Mouse (Mus musculus): ENCODE results near the gene Gmpr.
A peak's percentile ranks its signal among the peaks of the same experiment; 100 is the strongest.

Gmpr gene

DNA sequence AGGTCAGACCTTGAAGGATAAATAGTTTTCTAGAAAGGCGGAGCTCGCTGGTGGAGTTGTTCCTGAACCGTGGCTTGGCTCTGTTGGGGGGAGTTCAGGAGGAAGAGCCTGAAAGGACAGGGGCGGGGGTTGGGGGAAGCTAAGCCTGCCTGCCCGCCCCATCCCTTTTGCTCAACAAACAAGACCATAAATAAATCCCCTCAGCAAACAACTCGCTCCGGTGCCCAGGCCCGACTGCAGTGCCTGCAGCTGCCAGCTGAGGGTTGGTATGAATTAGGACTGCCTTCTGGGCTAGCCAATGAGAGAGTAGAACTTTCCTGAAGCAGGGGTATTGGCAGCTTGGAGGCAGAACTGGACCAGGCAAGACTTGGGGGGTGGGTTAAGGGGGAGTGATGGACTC is 1.3 kb downstream of the Gmpr start:
- peak; percentile 88 for DNase-seq

GRCm38 (mm10) chr13:45509366-45509765 is 2.1 kb downstream of the Gmpr start:
- DNase-seq, result no peak

GRCm38 (mm10) chr13:45511706-45512435 is 4.6 kb downstream of the Gmpr start:
- peak; percentile 67 for DNase-seq

DNA sequence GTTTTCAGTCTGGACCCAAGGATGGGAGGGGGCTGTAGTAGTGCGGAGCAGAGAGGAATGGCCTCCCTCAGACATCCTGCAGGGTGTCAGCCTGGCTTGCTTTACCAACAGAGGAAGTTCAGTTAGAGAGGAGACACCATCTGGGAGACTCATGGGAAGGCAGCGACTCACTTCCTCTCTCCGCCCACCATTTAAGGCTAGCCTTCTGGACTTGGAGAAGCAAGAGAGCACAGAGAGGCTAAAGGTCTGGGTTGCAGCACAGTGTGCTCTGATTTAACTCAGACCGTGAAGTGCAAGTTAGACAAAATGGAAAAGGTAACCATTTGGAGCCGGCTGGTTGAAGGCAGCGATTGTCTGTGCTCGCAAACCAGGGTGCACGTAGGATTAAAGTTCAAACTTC is 5.3 kb downstream of the Gmpr start:
- peak; percentile 84 for DNase-seq

GRCm38 (mm10) chr13:45513009-45513984 is 6.1 kb downstream of the Gmpr start:
- peak; percentile 17 for DNase-seq

DNA sequence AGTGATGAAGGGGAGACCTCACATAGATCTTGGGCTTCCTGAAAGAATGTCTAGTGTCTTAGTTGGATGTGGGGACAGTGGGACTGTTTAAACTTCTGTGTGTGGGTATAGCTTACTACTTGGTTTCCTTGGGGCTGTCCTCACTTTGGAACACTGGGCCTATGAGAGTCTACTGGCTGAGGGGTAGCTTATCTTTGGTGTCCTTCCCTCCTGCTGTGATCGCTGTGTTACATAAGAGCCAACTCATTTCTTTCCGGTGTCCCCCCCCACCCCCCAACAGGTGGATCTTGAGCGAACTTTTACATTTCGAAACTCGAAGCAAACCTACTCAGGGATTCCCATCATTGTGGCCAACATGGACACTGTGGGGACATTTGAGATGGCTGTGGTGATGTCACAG is 6.9 kb downstream of the Gmpr start:
- no peak for DNase-seq

DNA sequence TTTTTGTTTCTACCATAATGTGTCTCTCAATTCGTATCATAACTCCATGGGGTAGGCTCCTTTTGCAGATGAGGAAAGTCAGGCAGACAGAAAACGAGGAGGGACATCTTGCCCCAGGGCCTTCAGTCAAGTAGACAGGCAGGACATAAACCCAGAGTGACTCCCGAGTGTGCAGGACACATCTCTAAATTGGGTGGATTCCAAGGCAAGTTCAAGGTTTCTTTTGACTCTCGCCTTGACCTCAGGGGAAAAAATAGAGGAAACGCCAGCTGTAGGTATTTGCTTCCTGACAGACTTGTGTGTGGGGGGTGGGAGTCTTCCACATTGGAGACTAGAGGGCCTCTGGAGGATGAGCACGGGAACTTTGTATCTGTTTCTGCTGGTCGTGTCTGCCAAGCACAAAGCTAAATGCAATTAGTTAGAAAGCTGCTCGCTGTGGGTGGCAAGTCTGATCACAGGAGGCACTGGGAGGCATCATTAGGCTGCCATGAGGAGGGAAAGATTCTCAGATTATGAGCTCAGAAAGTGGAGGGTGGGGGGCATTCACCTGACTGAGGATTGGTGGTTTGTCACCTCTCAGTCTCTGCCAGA is 7.7 kb downstream of the Gmpr start:
- no peak for DNase-seq

DNA sequence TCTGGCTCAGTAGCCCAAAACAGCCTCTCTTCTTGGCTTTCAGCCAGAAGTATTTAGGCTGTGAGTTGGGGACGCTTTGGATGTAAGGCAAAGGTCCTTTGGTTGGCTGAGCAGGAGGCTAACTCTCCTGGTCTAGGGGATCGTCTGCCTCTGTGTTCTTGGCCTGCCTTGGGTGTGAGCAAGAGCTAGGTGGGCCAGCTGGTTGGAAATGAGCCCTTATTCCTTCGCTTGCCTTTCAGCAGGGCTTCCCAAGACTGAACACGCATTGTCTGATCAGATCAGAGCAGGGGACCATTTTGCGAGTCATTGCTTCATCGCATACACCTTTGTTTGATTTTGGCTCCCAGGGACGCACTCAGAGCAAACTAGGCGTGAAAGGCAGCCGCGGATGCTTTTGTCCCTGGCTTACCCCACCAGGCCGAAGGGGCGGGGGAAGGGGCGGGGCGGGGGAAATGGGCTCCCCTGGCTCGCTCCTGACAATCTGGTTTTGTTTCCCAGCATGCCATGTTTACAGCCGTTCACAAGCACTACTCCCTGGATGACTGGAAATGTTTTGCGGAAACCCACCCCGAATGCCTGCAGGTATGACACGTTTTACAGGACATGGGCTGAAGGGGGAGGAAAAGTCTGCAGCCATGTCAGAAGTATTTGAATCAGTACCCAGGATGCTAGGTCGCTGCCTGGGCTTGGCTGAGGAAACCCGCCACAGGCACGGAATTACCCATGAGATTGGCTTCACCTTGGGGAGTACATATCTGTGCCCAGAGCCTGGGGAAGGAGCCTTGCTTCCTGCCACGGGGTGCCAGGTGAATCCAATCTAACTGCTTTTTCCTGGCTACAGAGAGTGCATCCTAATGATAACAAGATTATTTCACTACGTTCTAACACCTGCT is 9.5 kb downstream of the Gmpr start:
- peak; percentile 55 for DNase-seq

DNA sequence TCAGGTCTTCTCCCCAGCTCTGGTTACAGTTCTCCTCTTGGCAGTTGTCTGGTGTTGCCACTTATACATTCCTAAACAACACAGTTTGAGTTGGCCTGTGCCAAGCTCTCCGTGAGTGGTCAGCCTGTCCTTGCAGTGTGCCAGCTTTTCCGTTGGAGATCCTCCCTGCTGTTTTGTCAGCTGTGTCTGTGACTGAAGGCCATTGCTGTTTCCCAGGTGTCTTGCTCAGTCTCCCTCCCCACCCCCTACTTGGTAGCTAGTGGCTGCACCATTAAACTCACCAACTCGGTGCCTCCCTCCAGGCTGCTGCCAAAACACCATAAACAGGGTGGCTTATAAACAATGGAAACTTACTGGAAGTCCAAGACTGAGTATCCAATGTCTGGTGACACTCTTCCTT is 17.1 kb downstream of the Gmpr start:
- peak; percentile 69 for DNase-seq

- DNase-seq, result peak; percentile 71
Measured at GRCm38 (mm10) chr13:45524791-45525435, 17.7 kb downstream of the Gmpr start.

- DNase-seq, result peak; percentile 89
Measured at GRCm38 (mm10) chr13:45526230-45526629, 19.0 kb downstream of the Gmpr start.

GRCm38 (mm10) chr13:45527232-45527964 is 20.2 kb downstream of the Gmpr start:
- DNase-seq, result no peak

- no peak for DNase-seq
Measured at GRCm38 (mm10) chr13:45528787-45529186, 21.5 kb downstream of the Gmpr start.

GRCm38 (mm10) chr13:45530754-45531153 is 23.5 kb downstream of the Gmpr start:
- DNase-seq, result no peak

DNA sequence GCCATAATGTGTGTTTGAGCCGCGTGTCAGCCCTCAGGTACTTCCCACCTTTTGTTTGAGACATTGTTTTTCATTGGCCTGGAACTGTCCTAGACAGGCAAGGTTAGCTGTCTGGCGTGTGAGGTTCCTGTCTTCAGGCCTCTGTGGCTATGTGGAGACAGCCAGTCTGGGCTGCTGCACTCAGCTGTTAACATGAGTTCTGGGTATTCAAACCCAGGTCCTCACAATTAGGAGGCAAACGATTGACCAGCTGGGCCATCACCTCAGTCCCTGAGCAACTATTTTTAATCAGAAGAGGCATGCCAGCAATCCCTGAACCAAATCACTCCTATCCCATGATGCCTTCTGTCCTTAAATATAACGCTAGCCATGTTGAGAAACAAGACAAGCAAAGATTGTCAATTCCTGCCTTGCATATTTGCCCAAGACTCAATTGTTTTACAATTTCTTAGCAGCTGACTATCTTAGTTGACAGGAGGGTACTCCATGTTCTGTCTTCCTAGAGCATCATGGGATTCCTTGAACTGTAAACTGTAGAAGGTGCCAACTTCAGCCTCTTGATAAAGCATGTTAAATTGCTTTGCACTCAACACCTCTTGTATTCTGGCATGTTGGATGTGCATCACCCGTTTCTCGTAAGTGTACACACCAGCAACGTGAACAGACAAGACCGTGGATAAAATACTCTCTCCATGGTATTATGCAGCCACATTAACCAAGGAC is 28.6 kb downstream of the Gmpr start:
- no peak for DNase-seq

GRCm38 (mm10) chr13:45537110-45537509 is 29.9 kb downstream of the Gmpr start:
- DNase-seq, result no peak

DNA sequence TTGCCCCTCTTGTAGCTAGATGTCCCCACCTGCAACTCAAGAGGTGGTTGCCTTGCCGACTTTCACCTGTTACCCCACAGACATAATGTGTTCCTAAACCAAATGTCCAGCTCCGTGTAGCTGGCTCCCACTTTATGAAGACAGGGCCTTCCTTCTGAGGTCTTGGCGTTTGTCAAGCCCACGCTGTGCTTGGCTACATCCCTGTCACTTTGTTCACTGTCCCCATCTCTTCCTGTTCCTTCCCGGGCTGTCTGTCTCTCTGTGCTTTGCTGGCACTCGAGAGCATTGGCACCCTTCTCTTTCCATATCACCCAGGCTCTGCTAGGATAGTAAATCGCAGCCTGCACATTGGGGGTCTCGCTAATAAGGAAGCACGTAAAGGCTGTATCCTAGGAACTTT is 30.8 kb downstream of the Gmpr start:
- no peak for DNase-seq

DNA sequence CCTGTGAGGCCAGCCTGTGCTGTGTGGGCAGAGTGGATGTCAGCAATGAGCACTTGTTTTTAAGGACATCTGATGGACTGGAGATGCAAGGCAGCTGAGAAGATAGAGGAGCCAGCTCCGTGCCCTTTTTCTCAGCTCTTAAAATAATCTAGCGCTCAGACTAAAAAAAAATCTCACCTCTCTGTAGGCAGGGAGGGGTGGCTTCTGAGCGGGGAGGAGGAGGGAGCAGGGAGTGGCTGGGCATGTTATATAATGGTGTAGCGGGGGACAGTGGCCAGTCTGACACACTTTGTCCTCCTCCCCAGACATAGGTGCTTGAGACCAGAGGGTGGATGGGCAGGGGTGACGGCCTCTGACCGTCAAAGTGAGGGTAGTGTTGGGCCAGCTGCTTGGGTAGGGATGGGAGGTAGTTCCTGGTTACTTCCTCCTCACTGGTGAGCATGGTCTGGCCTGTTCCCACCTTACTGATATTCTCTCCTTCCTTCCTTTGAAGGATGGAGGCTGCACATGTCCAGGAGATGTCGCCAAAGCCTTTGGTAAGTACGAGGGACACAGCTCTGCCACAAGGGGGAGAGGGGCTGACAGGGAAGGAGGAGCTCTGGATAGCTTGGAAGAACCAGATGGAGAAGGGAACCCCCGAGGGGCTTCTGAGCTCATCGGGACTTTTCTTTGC is 31.4 kb downstream of the Gmpr start:
- DNase-seq, result peak; percentile 53

DNA sequence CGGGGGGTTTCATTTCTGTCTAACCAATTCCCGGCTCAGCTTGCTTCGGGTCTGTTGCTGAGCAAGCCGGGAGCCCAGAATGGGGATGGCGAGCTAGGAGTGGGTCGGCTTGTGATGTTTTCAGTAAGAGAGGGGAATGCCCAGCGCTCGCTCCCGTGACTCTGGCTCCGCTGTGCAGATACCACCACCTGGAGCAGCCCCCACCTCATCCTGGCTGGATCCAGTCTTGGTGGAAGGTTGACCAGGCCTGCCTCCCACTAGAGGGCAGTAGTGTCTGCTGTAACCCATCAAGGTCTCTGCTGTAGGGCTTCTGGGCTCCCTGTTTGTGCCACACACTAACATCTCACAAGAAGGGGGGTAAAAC is 31.9 kb downstream of the Gmpr start:
- peak; percentile 72 for DNase-seq

GRCm38 (mm10) chr13:45545974-45546373 is 38.7 kb downstream of the Gmpr start:
- no peak for DNase-seq
